Mouse (Mus musculus): ENCODE data around the gene Dip2a. TPM values are rescaled to one million over a fixed set of nuclear protein-coding genes. Genes with fewer than 3 reads are reported as not detected.

The Dip2a gene
- polyA plus RNA-seq, 1 experiment from 2014 or later: 4.0 TPM

- Histone ChIP-seq H3K4me1 (replicated peaks; ENCODE audit: control insufficient read depth, insufficient read depth) (no peaks in the 10 kb centered on the region), H3K27ac (replicated peaks) (no peak overlapping the region), H3K9me3 (ENCODE audit: control insufficient read depth, low read length) (no peaks in the 10 kb centered on the region), H3K4me3 (ENCODE audit: low read depth, low read length) (no peak overlapping the region), H3K36me3 (ENCODE audit: control insufficient read depth, insufficient read depth, low read length) (peaks cover 26% of the 10 kb centered on the region), H3K9ac (ENCODE audit: low read length) (no peak overlapping the region), H3K4me2 (replicated peaks; ENCODE audit: low read depth) (no peak overlapping the region), H3K27me3 (ENCODE audit: control insufficient read depth, insufficient read depth, low read length) (no peaks in the 10 kb centered on the region)
- ATAC-seq (ENCODE audit: low FRiP score, low TSS enrichment) (no peak), DNase-seq (ENCODE audit: low spot score) (no peak)
- WGBS: 84% methylated on average over 5 of the region's 5 CpGs
- TF ChIP-seq CTCF (IDR thresholded peaks at IDR 0.05; ENCODE audit: low read depth) (no peak), EP300 (optimal IDR thresholded peaks at IDR 0.05) (no peak)
Observed at GRCm38 (mm10) chr10:76300133-76300532, 45.0 kb downstream of the Dip2a start.

DNA sequence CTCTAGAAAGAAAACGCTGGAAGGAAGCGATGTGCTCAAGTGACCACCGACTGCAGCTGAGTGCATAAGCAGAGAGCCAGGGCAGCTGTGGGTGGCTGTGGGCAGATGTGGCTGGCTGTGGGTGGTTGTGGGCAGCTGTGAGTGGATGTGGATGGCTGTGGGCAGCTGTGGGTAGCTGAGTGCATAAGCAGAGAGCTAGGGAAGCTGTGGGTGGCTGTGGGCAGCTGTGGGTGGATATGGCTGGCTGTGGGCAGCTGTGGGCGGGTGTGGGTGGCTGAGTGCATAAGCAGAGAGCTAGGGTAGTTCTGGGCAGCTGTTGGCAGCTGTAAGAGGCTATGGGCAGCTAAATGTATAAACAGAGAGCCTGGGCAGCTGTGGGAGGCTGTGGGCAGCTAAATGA lies 51.9 kb downstream of the Dip2a start:
- no peak for ATAC-seq (ENCODE audit: low FRiP score, low TSS enrichment)
- DNase-seq (ENCODE audit: low spot score): no peak
- Histone ChIP-seq H3K4me2 (replicated peaks; ENCODE audit: low read depth) (no peak overlapping the region), H3K27me3 (ENCODE audit: control insufficient read depth, insufficient read depth, low read length) (no peaks in the 10 kb centered on the region), H3K4me3 (ENCODE audit: low read depth, low read length) (no peak overlapping the region), H3K36me3 (ENCODE audit: control insufficient read depth, insufficient read depth, low read length) (peaks cover 39% of the 10 kb centered on the region), H3K4me1 (replicated peaks; ENCODE audit: control insufficient read depth, insufficient read depth) (no peaks in the 10 kb centered on the region), H3K27ac (replicated peaks) (no peak overlapping the region), H3K9ac (ENCODE audit: low read length) (no peak overlapping the region; the same call in 1 of the 2 replicates), H3K9me3 (ENCODE audit: control insufficient read depth, low read length) (no peaks in the 10 kb centered on the region)
- TF ChIP-seq EP300 (optimal IDR thresholded peaks at IDR 0.05) (no peak), CTCF (IDR thresholded peaks at IDR 0.05; ENCODE audit: low read depth) (no peak)
- 93% methylated on average over 4 of the region's 4 CpGs for WGBS

GRCm38 (mm10) chr10:76289936-76290671 lies 55.0 kb downstream of the Dip2a start:
- no peaks in the 10 kb centered on the region for H3K27me3 ChIP-seq (ENCODE audit: control insufficient read depth, insufficient read depth, low read length)
- TF ChIP-seq EP300 (optimal IDR thresholded peaks at IDR 0.05) (no peak), CTCF (IDR thresholded peaks at IDR 0.05; ENCODE audit: low read depth) (no peak)

DNA sequence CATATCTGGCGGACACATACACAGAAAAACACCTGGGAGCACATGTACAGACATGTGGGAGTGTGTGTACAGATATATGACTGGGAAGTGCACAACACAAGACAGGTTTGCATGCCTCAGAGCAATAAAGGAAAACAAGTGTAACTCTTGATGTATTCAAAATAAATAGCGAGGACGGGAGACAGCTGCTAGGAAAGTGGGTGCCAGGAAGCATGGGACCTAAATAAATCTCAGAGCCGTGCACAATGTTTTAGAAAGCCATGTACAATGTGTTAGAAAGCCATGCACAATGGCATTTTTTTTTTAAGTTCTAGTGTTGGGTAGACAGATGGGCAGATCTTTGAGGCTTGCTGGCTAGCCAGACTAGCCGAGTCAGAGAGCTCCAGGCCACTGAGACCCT lies 56.0 kb downstream of the Dip2a start:
- TF ChIP-seq CTCF (IDR thresholded peaks at IDR 0.05; ENCODE audit: low read depth) (no peak), EP300 (optimal IDR thresholded peaks at IDR 0.05) (no peak)
- peaks cover 30% of the 10 kb centered on the region for H3K36me3 ChIP-seq (ENCODE audit: control insufficient read depth, insufficient read depth, low read length)
- H3K9me3 ChIP-seq (ENCODE audit: control insufficient read depth, low read length): no peaks in the 10 kb centered on the region
- ATAC-seq (ENCODE audit: low FRiP score, low TSS enrichment): no peak
- H3K4me2 ChIP-seq (replicated peaks; ENCODE audit: low read depth): no peak overlapping the region
- 70% methylated on average over 5 of the region's 5 CpGs for WGBS
- no peak for DNase-seq (ENCODE audit: low spot score)
- no peak overlapping the region for H3K9ac ChIP-seq (ENCODE audit: low read length)
- no peak overlapping the region for H3K27ac ChIP-seq (replicated peaks)
- no peak overlapping the region for H3K4me3 ChIP-seq (ENCODE audit: low read depth, low read length)
- no peaks in the 10 kb centered on the region for H3K4me1 ChIP-seq (replicated peaks; ENCODE audit: control insufficient read depth, insufficient read depth)
- no peaks in the 10 kb centered on the region for H3K27me3 ChIP-seq (ENCODE audit: control insufficient read depth, insufficient read depth, low read length)

More at GRCm38 (mm10) chr10:76289936-76290671, 55.0 kb downstream of the Dip2a start:
- Histone ChIP-seq H3K9ac (ENCODE audit: low read length) (no peak overlapping the region), H3K36me3 (ENCODE audit: control insufficient read depth, insufficient read depth, low read length) (peaks cover 32% of the 10 kb centered on the region), H3K9me3 (ENCODE audit: control insufficient read depth, low read length) (no peaks in the 10 kb centered on the region), H3K4me1 (replicated peaks; ENCODE audit: control insufficient read depth, insufficient read depth) (no peaks in the 10 kb centered on the region), H3K4me2 (replicated peaks; ENCODE audit: low read depth) (no peak overlapping the region), H3K27ac (replicated peaks) (no peak overlapping the region), H3K4me3 (ENCODE audit: low read depth, low read length) (no peak overlapping the region)
- WGBS: 76% methylated on average over 3 of the region's 3 CpGs
- DNase-seq (ENCODE audit: low spot score): no peak
- no peak for ATAC-seq (ENCODE audit: low FRiP score, low TSS enrichment)

DNA sequence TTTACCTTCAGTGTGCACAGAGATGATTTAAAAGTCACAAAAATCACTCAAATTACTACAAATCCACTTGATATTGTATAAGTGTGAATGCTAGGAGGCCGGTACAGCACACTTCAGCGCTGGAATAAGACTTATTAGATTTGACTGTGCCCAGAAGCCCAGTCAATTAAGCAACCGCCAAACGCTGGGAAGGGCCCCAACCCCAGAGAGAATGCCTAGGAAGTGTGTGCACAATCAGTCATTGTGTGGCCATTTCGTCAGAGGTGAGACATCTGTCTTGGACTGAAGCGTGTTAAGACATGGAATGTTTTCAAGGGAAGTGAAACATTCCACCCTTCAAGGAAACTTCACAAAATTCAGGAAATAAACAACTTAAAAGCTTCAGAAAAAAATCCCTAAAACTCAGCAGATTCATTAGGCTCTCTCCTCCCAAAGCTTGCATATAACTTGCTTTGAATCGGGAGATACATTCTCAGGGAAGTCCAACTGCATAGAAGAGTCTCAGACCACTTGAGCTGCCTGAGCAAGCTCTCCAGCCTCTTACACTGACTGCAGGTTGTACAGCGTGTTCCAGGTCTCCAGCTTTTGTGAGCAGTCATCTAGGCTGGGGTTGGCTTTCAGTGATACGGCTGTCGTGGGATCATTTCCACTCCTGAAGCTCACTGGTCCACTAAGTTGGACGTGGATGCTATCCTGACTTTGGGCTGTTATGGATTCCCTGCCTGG lies 56.7 kb downstream of the Dip2a start:
- Histone ChIP-seq H3K27me3 (ENCODE audit: control insufficient read depth, insufficient read depth, low read length) (no peaks in the 10 kb centered on the region), H3K36me3 (ENCODE audit: control insufficient read depth, insufficient read depth, low read length) (peaks cover 29% of the 10 kb centered on the region), H3K4me3 (ENCODE audit: low read depth, low read length) (no peak overlapping the region), H3K27ac (replicated peaks) (no peak overlapping the region), H3K9me3 (ENCODE audit: control insufficient read depth, low read length) (no peaks in the 10 kb centered on the region), H3K4me1 (replicated peaks; ENCODE audit: control insufficient read depth, insufficient read depth) (no peaks in the 10 kb centered on the region), H3K4me2 (replicated peaks; ENCODE audit: low read depth) (no peak overlapping the region), H3K9ac (ENCODE audit: low read length) (no peak overlapping the region)
- WGBS: 58% methylated on average over 11 of the region's 11 CpGs
- ATAC-seq (ENCODE audit: low FRiP score, low TSS enrichment) (no peak), DNase-seq (ENCODE audit: low spot score) (no peak)
- TF ChIP-seq CTCF (IDR thresholded peaks at IDR 0.05; ENCODE audit: low read depth) (no peak), EP300 (optimal IDR thresholded peaks at IDR 0.05) (no peak)

DNA sequence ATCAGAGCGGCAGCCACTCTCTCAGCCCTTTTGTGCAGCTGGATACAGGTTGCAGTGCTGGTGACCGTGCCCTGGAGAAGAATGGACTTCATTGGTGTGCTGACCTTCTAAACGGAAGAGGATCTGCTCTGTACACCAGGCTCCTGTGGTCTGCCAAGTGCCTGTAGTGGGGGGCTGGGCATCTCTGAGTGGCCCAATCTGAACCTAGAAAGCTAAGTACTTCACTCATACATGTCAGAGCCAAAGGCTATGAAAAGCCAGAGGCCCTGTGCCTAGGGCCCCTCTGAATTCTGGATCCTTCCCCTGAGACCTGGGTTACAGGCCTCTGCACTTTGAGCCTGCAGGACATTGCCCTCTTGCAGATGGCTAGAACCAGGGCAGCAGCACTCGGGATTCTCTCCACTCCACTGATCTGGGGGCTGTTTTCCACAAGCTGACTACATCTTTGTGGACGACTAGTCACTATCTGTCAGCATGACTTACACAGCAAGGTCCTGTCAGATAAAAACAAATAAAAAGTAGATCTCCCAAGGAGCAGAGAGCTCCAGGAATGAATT lies 66.5 kb downstream of the Dip2a start:
- Histone ChIP-seq H3K4me1 (replicated peaks; ENCODE audit: control insufficient read depth, insufficient read depth) (no peaks in the 10 kb centered on the region), H3K9ac (ENCODE audit: low read length) (no peak overlapping the region), H3K27ac (replicated peaks) (no peak overlapping the region), H3K27me3 (ENCODE audit: control insufficient read depth, insufficient read depth, low read length) (no peaks in the 10 kb centered on the region), H3K4me3 (ENCODE audit: low read depth, low read length) (no peak overlapping the region), H3K4me2 (replicated peaks; ENCODE audit: low read depth) (no peak overlapping the region), H3K36me3 (ENCODE audit: control insufficient read depth, insufficient read depth, low read length) (peaks cover 31% of the 10 kb centered on the region), H3K9me3 (ENCODE audit: control insufficient read depth, low read length) (no peaks in the 10 kb centered on the region)
- WGBS: 72% methylated on average over 5 of the region's 5 CpGs
- DNase-seq (ENCODE audit: low spot score) (no peak), ATAC-seq (ENCODE audit: low FRiP score, low TSS enrichment) (no peak)
- TF ChIP-seq CTCF (IDR thresholded peaks at IDR 0.05; ENCODE audit: low read depth) (no peak), EP300 (optimal IDR thresholded peaks at IDR 0.05) (no peak)
